Mouse (Mus musculus) cortical plate, adult 2 months (tissue): Measurements from ENCODE around the gene Set.

Source experiments
- CTCF ChIP-seq: fragments of 200-500 bp; IDR thresholded peaks from 2 replicates; pipeline ENCODE4 v1.5.1; 2011; ENCODE audit warnings: mild to moderate bottlenecking, control low read depth, low read length; ENCODE audit not compliant: insufficient read depth; ENCODE audit errors: extremely low read depth
- POLR2A ChIP-seq: fragments of 200-500 bp; IDR thresholded peaks from 2 replicates; pipeline ENCODE4 v1.6.1; 2011; ENCODE audit warnings: mild to moderate bottlenecking, low read length, control low read depth; ENCODE audit not compliant: insufficient read depth; ENCODE audit errors: extremely low read depth

- TF ChIP-seq CTCF, result no peak
- no peak for TF ChIP-seq POLR2A
Observed at GRCm38 (mm10) chr2:30049831-30050230, 7.3 kb upstream of the Set start.
